Mouse (Mus musculus) layer of hippocampus, adult 9-11 months (tissue): Measurements from ENCODE around the gene Chst4.

Experiments
- DNase-seq: peaks from one replicate; pipeline ENCODE4 v3.0.0; 2022

The Chst4 gene

GRCm38 (mm10) chr8:110006312-110007023, 33.1 kb downstream of the Chst4 start:
- DNase-seq: no peak

GRCm38 (mm10) chr8:110004300-110004699, 35.2 kb downstream of the Chst4 start:
- no peak for DNase-seq

GRCm38 (mm10) chr8:110002953-110003352, 36.6 kb downstream of the Chst4 start:
- no peak for DNase-seq

- no peak for DNase-seq
Measured at GRCm38 (mm10) chr8:109999974-110000373, 39.6 kb downstream of the Chst4 start.

- no peak for DNase-seq
Measured at GRCm38 (mm10) chr8:109998066-109998465, 41.5 kb downstream of the Chst4 start.

- DNase-seq: no peak
Measured at GRCm38 (mm10) chr8:109997381-109997780, 42.2 kb downstream of the Chst4 start.

GRCm38 (mm10) chr8:109992951-109993350, 46.6 kb downstream of the Chst4 start:
- no peak for DNase-seq

- DNase-seq: no peak
Measured at GRCm38 (mm10) chr8:109992166-109992565, 47.4 kb downstream of the Chst4 start.

- DNase-seq: no peak
Measured at GRCm38 (mm10) chr8:109990224-109990623, 49.3 kb downstream of the Chst4 start, which contains the start of gene Tat. Gene Tat (plus strand): TSS chr8:109990437.

GRCm38 (mm10) chr8:109989151-109989550, 50.4 kb downstream of the Chst4 start:
- DNase-seq: no peak

GRCm38 (mm10) chr8:109987776-109988175, 51.8 kb downstream of the Chst4 start:
- DNase-seq: no peak

GRCm38 (mm10) chr8:109986384-109986783, 53.2 kb downstream of the Chst4 start:
- no peak for DNase-seq

- peak; percentile 30 for DNase-seq
Measured at GRCm38 (mm10) chr8:109983944-109984343, 55.6 kb downstream of the Chst4 start.

GRCm38 (mm10) chr8:109982386-109983105, 57.0 kb downstream of the Chst4 start:
- no peak for DNase-seq

GRCm38 (mm10) chr8:109979339-109979738, 60.2 kb downstream of the Chst4 start:
- no peak for DNase-seq
